Mouse (Mus musculus) Muller cell, postnatal 12 days (primary cell): Measurements from ENCODE around the gene Rundc1.
A peak's percentile ranks its signal among the peaks of the same experiment; 100 is the strongest.
"Not testable (repeated sequence)": the region's sequence is repeated elsewhere in the genome, so short reads cannot be mapped to it uniquely, and the experiment has no call there.

ENCODE experiments used
- DNase-seq: peaks from one replicate; pipeline ENCODE4 v3.0.0-alpha.2; 2015; ENCODE audit errors: inconsistent ontology term

The Rundc1 gene

GRCm38 (mm10) chr11:101465869-101466551 lies 41.1 kb downstream of the Rundc1 start, which contains the start of gene Vat1:
Gene Vat1 (minus strand): TSS chr11:101466230.
- DNase-seq = peak; percentile 83

GRCm38 (mm10) chr11:101466552-101466950 lies 41.7 kb downstream of the Rundc1 start:
- not testable (repeated sequence) for DNase-seq

- DNase-seq = peak; percentile 92
Measured at GRCm38 (mm10) chr11:101467477-101468262, 42.8 kb downstream of the Rundc1 start.

- no peak for DNase-seq
Measured at GRCm38 (mm10) chr11:101468263-101468688, 43.4 kb downstream of the Rundc1 start.

- no peak for DNase-seq
Measured at GRCm38 (mm10) chr11:101468731-101469130, 43.8 kb downstream of the Rundc1 start.

GRCm38 (mm10) chr11:101469155-101469554 lies 44.3 kb downstream of the Rundc1 start:
- DNase-seq = no peak

- no peak for DNase-seq
Measured at GRCm38 (mm10) chr11:101470206-101470605, 45.3 kb downstream of the Rundc1 start.

- DNase-seq = no peak
Measured at GRCm38 (mm10) chr11:101471926-101472325, 47.0 kb downstream of the Rundc1 start.

- DNase-seq = no peak
Measured at GRCm38 (mm10) chr11:101472336-101472735, 47.5 kb downstream of the Rundc1 start.

- not testable (repeated sequence) for DNase-seq
Measured at GRCm38 (mm10) chr11:101473686-101474085, 48.8 kb downstream of the Rundc1 start.

- DNase-seq = no peak
Measured at GRCm38 (mm10) chr11:101474298-101474697, 49.4 kb downstream of the Rundc1 start.

- not testable (repeated sequence) for DNase-seq
Measured at GRCm38 (mm10) chr11:101476361-101476760, 51.5 kb downstream of the Rundc1 start.

GRCm38 (mm10) chr11:101477194-101477551 lies 52.3 kb downstream of the Rundc1 start:
- no peak for DNase-seq

GRCm38 (mm10) chr11:101477552-101478211 lies 52.8 kb downstream of the Rundc1 start:
- DNase-seq = no peak

- peak; percentile 79 for DNase-seq
Measured at GRCm38 (mm10) chr11:101479171-101479635, 54.3 kb downstream of the Rundc1 start.

GRCm38 (mm10) chr11:101480912-101481311 lies 56.0 kb downstream of the Rundc1 start:
- no peak for DNase-seq

- no peak for DNase-seq
Measured at GRCm38 (mm10) chr11:101483804-101484203, 58.9 kb downstream of the Rundc1 start.

GRCm38 (mm10) chr11:101484245-101484644 lies 59.4 kb downstream of the Rundc1 start:
- no peak for DNase-seq

- DNase-seq = no peak
Measured at GRCm38 (mm10) chr11:101484814-101485213, 59.9 kb downstream of the Rundc1 start.
